Mouse (Mus musculus) WW6 (cell line): ENCODE results near the gene Zfp341.
A peak's percentile ranks its signal among the peaks of the same experiment; 100 is the strongest.

Experiments
- DNase-seq: peaks from one replicate; pipeline ENCODE4 v3.0.0-alpha.2; 2013; ENCODE audit warnings: low read depth, low spot score

Gene Zfp341

DNA sequence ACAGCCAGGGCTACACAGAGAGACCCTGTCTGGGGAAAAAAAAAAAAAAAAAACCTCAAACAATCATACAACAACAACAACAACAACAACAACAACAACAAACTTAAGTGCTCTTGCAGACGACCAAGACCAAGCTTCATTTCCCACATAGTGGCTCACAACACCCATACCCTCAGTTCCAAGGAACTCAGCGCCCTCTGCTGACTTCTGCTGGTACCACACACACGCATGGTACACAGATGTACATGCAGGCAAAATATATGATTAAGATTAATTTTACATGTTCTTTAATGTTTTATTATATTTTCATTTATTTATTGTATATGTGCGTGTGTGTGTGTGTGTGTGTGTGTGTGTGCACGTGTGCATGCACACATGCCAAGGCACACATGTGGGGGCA lies 26.7 kb upstream of the Zfp341 start:
- no peak for DNase-seq

DNA sequence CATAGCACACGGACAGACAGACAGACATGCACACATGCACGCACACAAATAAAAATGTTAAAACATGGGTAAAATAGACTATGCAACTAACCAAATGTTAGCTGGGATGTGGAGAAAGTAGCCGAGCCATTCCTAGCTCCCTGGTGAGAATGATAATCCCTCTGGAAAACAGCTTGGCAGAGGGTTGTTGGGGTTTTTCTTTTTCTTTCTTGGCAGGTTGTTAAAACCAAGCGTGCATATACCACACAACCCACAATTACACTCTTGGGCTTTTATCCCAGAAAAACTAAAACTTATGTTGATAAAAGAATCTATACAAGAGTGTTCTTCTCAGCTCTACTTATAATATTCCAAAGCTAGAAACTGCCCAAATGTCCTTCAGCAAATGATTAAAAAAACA lies 24.0 kb upstream of the Zfp341 start:
- DNase-seq = no peak

DNA sequence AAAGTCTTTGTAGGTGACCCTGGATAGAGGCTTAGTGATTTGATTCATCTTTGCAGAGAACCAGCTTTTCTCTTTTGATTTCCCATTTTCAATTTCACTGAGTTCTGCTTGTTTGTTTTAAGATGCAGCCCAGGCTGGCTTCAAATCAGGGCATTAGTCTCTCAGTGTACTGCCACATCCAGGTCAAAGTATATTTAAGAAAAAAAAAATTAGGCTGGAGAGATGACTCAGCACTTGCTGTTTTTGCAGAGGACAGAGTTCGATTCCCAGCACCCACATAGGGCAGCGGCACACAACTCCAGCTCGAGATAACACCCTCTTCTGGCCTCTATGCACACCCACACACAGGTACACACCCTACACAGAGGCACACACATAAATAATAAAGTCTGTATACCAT lies 21.9 kb upstream of the Zfp341 start:
- DNase-seq = no peak

DNA sequence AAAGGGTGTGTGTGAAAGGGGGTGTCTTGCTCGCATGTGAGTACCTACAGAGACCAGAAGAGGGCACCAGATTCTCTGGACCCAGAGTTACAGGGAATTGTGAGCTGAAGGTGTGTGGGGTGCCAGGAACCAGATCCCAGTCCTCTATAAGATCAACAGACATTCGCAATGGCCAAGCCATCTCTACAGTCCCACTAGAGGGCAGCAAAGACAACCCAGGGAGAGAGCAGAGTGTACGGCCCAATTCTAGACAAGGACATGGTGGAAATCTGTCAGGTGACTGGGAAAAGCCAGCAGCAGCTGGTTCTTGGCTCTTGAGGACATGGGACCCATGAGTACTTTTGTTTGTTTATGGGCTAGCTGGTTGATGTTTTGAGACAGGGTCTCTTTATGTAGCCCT lies 20.1 kb upstream of the Zfp341 start:
- peak; percentile 83 for DNase-seq

DNA sequence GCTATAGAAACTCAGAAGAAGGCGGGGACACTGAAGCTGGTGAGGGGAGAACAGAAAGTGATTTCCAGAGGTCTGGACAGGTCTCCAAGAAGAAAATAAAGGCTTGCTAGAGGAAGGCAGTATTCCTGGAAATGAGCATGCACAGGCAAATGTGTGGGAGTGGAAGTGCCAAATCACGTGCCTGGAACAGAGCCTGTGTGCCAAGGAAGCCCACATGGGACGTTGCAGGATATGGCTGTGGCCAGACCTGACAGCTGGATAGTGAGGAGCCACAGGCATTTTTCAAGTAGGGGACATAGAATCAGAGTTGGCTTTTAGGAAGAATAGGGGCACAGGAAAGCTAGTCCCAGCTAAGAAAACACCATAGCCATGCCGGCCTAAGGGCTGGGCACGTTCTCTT lies 17.3 kb upstream of the Zfp341 start:
- DNase-seq = no peak

DNA sequence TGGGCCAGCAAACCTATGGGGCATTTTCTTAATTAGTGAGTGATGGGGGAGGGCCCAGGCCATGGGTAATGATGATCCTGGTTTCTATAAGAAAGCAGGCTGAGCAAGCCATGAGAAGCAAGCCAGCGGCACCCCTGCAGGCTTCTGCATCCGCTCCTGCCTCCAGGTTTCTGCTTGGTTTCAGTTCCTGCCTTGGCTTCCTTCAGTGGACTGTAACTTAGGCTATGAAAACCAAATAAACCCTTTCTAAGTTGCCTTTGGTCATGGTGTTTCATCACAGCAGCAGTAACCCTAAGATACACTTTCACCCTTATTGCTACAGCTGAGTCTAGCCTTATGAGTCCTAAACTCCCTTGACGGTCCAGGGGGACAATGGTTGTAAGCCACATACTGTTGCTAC lies 15.7 kb upstream of the Zfp341 start:
- DNase-seq = no peak

DNA sequence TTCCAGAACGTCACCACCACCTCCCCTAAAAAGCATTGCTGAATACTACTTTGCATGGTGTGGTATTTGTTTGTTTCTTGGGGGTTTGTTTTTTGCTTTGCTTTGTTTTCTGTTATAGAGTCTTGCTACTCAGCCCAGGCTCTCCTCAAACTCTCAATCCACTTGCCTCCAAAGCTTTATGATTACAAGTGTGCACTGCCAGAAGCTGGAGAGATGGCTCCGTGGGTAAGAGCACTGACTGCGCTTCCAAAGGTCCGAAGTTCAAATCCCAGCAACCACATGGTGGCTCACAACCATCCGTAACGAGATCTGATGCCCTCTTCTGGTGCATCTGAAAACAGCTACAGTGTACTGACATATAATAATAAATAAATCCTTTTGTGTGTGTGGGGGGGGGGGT lies 12.5 kb upstream of the Zfp341 start:
- no peak for DNase-seq

DNA sequence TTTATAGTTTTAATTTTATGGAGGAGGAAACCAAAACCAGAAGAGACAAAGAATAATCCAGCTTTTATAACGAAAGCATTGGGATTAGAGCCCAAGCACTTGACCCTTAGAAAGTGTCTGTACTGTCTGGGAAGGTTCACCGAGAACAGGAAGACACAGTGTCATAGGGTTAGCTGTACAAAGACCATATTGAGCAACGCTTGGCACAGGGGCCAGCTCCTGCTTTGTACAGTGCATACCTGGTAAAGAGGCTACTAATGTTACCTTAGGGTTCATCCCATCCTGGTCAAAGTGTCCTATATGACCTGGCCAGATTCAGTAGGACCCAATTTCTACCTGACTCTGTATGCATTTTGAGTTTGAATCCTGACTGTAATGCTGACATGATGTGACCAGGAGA lies 11.8 kb upstream of the Zfp341 start:
- no peak for DNase-seq

DNA sequence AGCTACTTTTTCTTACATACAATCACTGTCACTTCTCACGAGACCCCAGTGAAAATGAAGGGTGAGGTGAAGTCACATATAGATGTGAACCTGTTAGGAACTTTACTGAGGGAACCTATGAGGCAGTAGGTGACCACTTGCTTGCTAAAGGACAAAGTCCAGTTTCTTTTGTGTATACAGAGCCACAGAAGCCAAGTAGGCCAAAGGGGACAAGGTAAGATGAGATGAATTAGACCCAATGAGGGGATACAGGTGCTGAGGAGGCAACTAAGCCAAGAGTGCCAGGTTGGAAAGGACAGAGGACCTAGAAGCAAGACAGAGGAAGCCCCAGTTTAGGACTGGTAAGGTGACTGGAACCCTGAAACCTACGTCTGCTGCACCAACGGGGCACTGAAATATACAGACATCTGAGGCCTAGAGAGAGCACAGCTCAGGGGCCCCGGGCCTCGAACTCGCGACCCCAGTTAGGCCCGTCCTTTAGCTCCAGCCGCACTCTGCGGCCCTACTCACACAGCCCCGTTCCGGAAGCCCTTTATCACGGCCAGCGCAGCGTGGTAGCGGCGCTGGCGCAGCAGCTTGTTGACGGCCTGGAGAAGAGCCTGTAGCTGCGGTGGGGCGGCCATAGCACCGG lies 10.0 kb upstream of the Zfp341 start:
- DNase-seq = no peak

DNA sequence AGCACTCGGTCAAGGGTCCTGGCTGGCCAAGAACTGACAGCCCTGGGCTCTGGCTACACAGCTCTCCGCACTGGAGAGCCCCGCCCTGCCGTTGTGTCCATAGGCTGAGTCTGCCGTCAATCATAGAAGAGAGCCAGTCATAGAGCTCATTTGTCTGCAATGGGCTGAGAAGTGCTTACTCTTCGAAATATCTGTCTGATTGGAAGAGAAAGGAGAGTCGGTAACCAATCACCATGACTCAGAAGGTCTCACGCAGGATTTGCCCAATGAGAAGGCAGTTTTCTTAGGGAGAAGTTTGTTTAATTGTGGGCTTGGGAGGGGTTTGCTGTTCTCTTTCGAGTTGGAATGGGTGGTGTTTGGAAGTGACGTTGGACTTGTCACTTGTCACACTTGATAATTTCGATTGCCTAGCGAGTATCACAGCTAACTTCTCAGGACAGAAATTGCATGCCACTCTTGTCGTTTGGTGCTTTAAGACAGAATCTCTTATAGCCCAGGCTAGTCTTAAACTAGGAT lies 9.4 kb upstream of the Zfp341 start, which contains the start of gene Pxmp4:
TSS of gene Pxmp4 (minus strand) at position 71 of the 516 bp plus-strand sequence.
- DNase-seq = peak; percentile 88

DNA sequence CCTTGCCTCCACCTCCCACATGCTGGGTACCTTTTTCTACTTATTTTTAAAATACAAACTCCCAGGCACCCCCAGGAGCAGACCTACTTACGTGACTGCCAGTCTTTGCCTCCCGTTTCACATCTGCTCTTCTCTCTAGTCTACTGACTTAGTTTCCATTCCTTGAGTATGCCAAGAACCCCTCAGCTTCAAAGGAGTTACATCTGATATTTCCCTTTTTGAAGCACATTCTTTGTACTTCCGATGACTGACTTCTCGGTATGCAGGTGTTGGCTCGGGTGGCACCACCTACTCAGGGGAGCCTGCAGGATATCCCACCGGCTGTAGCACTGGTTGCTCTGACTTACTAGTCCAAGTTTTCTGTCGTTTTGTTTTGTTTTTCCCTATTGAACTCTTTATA lies 8.9 kb upstream of the Zfp341 start:
- no peak for DNase-seq

DNA sequence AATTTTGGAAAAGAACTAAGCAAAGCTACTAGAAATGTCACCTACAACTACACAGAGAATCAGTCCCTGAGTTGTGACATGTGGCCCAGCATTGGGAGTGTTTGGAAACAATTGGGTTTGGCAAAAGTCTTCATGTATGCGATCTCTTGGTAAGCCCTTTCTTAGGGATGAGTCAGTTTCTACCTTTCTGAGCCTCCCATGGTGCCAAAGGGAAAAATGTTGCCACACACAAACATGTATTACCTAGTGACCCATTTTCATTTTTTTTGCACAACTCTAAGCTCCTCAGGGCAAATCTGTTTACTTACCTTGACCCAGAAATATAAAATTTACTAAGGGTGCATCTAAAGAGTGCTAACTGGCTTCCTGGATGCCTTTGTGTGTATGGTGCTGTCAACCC lies 6.1 kb upstream of the Zfp341 start:
- DNase-seq = no peak

DNA sequence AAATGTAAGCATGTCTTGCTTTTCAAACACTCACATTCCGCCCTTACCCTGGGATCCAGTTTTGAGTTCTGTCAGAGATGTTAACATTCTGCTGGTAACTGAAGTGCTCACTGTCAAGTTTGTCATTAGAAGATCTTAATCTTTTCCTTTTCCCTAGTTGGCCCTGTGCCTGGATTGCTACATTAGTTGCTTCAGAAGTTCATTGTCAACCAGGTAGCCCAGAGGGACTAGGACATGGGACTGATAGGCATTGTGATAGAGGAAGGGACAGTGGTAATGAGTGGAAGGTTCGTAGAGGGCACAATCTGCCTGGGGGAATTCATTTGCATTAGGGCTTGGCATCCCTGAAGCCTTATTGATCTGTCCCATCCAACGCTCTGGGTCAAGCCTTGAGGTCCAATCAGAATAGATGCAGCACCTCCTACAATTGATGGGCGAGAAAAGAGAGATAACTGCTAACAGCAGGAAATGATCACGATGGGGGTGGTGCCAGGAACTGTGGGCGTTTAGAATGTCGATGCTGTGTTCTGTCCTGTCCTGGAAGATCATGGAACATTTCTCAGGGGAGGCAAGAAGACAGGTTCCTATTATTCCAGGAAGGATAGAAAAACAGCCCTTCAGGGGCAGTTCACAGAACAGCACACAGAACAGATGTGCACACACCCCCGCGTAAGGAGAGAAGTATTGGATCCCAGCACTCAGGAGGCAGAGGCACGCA lies 3.9 kb upstream of the Zfp341 start:
- DNase-seq = no peak

DNA sequence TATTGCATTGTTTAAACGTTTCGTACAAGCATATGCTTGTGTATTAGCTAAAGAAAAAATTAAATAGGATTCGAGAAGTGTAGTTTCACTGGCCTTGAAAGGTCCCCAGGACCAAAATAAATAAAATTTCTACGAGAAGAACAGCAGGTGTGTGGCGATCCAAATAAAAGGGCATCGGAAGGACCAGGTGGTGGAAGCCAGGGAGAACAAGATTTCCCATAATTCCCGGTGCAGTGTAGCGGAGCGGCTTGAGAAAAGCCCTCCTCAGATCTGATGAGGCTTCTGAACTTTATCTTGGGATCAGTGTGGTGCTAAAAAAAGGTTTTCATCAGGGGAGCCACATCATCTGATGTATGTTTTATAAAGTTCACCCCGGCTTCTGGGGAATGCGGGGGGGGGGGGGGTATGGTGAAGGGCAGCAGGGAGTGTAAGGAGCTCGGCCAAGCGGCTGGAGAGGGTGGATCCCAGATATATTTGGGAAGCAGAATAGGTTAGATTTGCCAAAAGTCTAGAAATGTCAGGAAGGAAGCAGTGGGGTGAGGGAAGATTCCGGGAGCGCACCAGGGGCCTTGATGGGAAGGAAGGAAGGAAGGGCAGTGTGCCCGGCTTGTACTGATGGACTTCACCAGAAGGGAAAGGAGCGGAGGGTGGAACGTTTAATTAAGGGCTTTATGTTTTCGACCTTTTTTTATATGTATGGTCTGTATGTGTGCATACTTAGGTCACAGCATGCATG lies 1.9 kb downstream of the Zfp341 start:
- DNase-seq = no peak

DNA sequence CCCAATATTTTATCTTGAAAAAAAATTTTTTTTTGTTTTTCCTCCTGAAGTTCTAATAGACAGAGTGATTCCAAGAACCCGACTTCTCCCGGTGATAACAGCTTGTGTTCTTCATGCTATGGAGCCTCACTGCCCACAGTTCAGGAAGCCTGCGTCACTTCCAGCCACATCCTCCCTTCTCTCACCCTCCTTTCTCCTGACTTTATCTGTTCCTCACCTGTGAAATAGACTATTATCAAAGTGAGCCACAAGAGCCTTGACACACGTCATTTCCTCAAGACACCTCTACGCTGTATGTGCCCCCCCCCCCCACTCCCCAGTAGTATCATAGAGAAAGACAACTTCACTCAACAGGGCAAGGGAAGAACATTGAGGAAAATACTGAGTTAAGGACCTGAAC lies 2.6 kb downstream of the Zfp341 start:
- no peak for DNase-seq

DNA sequence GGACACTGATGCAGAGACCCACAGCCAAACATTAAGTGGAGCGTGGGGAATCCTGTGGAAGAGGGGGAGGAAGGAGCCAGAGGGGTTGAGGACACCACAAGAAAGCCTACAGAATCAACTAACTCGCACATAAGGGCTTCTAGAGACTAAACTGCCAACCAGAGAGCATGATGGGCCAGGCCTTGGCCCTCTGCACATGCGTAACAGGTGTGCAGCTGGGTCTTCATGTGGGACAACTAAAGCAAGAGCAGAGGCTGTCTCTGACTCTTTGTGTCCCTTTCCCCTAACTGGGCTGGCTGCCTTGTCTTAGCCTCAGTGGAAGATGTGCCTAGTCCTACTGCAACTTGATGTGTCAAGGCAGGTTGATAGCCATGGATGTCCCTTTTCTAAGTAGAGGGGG lies 4.0 kb downstream of the Zfp341 start:
- DNase-seq = no peak

DNA sequence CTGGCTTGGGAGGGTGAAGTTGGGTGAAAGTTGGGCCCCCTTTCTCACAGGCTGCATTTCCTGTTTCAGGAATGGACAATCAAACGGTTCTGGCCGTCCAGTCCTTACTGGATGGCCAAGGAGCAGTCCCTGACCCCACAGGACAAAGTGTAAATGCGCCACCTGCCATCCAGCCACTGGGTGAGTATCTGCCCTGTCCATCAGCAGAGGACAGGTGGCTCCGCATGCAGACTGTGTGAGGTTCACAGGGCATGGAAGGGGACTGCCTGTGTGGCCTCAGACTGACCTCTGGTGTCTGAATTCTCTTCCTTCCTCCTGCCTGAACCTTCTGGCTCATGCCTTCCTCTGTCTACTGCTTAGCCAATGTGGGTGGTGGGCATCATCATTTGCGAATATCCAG lies 8.6 kb downstream of the Zfp341 start:
- no peak for DNase-seq

DNA sequence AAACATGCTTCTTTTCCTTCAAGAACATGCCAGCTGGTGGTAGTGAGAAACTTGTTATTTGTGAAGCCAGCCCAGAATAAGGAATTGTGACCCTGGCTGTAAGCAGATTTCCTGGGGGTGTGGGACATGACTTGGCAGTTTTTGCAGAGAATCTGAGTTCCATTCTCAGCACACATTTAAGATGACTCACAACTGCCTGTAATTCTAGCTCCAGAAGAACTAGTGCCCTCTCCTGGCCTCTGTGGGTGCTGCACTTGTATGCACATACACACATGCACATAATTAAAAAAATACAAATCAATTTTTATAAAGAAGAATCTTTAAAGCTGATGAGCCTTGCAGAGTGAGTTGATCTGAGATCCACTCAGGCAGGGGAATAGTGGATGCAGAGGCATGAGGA lies 11.0 kb downstream of the Zfp341 start:
- DNase-seq = no peak

DNA sequence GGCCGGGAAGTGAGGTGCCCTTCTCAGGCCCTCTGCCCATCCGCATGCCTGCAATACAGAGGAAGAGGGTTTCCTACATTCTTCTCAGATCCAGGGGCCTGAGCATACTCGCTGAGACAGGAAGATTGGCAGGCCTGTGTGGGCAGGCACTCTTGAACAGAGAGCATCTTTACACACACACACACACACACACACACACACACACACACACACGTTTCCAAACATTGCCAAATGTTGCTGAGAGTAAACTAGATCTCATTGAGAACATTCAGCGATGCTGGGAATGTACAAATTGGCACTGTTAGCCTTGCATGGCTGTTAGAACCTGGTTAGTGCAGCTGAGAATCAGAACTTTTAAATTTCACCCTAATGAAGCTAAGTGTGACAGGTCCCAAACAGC lies 17.4 kb downstream of the Zfp341 start:
- no peak for DNase-seq

DNA sequence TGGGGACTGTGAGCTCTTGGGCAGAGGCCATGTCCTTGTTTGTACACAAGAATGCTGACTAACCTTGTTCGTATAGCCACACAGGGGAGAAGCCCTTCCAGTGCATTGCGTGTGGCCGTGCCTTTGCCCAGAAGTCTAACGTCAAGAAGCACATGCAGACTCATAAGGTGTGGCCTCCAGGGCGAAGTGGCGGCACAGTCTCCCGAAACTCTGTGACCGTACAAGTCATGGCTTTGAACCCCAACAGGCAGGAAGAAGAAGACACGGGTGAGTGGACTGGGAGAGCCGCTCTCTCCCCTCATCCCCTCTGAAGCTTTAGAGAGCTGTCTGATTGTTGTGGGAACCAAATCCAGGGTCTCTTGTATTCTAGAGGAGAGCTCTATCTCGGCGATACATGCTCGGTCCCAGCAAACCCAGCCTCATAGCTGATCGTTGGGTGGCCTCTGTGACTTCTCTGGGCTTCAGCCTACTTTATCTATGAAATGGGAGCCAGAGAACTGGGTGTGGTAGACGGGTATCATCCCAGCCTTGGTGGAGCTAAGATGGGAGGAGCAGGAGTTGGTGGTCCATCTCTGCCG lies 19.2 kb downstream of the Zfp341 start:
- DNase-seq = no peak

DNA sequence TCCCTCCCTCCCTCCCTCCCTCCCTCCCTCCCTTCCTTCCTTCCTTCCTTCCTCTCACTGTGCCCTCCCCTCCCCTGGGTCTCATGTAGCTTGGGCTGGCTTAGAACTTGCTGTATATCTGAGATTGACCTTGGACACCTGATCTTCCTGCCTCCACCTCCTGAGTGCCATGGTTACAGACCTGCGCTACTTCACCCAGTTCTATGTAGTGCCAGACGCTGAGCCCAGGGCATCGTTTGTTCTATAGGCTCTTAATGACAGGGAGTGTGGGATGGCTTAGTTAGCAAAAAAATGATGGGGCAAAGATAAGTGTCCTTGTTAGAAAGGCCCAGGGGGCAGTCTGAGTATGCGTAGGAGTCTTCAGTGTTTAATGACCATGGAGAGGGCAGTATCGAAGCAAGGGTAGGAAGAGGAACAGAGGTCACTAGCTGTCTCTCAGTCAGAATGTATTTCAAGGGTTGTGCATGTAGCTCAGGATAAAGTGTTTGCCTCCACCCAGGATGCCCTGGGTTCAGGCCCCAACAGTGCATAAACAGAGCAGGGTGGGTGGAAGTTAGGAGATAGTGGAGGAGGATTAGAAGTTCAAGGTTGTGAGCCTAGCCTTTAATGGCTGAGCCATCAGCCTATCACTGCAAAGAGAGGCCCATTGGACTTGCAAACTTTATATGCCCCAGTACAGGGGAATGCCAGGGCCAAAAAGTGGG lies 20.1 kb downstream of the Zfp341 start:
- no peak for DNase-seq
